Mouse (Mus musculus): Measurements from ENCODE around the gene 4930518I15Rik. TPM values are rescaled to one million over a fixed set of nuclear protein-coding genes. Genes with fewer than 3 reads are reported as not detected.

Gene 4930518I15Rik
- polyA plus RNA-seq, 1 experiment, result 0.13 TPM

DNA sequence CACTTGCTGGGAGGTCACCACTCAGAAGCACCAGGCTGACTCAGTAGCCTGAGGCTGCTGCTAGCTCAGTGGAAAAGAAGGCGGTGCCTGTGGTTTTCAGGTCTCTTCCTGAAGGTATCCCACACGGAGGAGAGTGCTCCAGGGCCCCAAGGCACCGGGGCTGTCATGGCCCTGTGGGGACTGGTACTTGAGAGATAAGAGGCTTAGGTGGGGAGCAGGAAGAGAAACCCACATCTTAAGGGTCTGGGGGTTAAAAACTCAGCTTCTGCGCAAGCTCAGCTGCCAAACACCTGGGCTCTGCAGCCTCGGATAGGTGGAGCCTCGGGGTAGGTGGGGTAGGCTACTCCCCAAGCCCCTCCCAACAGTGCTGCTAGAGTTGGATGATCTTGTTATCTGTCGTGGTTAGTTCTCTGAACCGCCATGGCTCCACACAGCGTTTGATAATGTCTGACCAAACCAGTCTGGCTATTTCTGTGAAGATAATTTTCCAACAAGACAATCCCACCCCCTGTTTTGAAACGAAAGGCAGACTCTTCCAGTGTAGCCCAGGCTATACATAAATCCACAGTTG lies 24.8 kb upstream of the 4930518I15Rik start:
- Histone ChIP-seq H3K27me3 (replicated peaks) (no peaks in the 10 kb centered on the region), H3K4me3 (replicated peaks) (peak overlapping the region; percentile 71), H3K4me1 (peaks cover 99% of the 10 kb centered on the region), H3K36me3 (replicated peaks; ENCODE audit: low read length) (peaks cover 56% of the 10 kb centered on the region), H3K9me3 (no peaks in the 10 kb centered on the region)
- TF ChIP-seq FLI1 (IDR thresholded peaks at IDR 0.05; ENCODE audit: low read length) (no peak), GATA1 (IDR thresholded peaks at IDR 0.05; ENCODE audit: borderline replicate concordance, low read length) (no peak)

DNA sequence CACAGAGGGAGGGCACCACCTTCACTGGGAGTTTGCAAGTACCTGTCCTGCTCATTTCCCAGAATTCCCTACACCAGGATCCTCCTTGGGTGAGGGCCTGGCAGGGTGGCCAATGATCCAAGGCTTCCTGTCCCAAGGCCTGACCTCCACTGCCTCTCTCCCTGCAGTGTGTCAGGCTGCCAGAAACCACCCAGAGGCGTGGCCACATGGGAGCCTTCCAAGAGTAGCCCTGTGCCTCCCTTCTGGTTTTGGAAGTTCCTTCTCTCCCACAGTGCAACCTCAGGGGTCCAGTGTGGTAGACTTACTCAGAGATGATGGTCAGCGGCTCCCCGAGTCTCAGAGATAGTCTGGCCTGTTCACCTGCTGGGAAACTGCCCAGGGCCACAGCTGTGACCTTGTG lies 21.8 kb upstream of the 4930518I15Rik start:
- Histone ChIP-seq H3K27me3 (replicated peaks) (no peaks in the 10 kb centered on the region), H3K4me1 (peaks cover 99% of the 10 kb centered on the region), H3K36me3 (replicated peaks; ENCODE audit: low read length) (peaks cover 86% of the 10 kb centered on the region), H3K4me3 (replicated peaks) (peak overlapping the region; percentile 23), H3K9me3 (no peaks in the 10 kb centered on the region)
- TF ChIP-seq GATA1 (IDR thresholded peaks at IDR 0.05; ENCODE audit: borderline replicate concordance, low read length), result no peak
- TF ChIP-seq FLI1 (IDR thresholded peaks at IDR 0.05; ENCODE audit: low read length), result no peak

- no peaks in the 10 kb centered on the region for H3K27me3 ChIP-seq (replicated peaks)
- peaks cover 96% of the 10 kb centered on the region for H3K36me3 ChIP-seq (replicated peaks; ENCODE audit: low read length)
- peak overlapping the region; percentile 78 for H3K4me3 ChIP-seq (replicated peaks)
- peaks cover 99% of the 10 kb centered on the region for H3K4me1 ChIP-seq
- no peak for TF ChIP-seq GATA1 (IDR thresholded peaks at IDR 0.05; ENCODE audit: borderline replicate concordance, low read length)
- H3K9me3 ChIP-seq, result no peaks in the 10 kb centered on the region
Measured at GRCm38 (mm10) chr2:156877726-156878125, 20.0 kb upstream of the 4930518I15Rik start.

- H3K36me3 ChIP-seq (replicated peaks; ENCODE audit: low read length), result peaks cover 100% of the 10 kb centered on the region
- H3K4me1 ChIP-seq, result peaks cover 100% of the 10 kb centered on the region
- H3K4me3 ChIP-seq (replicated peaks), result peak overlapping the region; percentile 9
- H3K9me3 ChIP-seq, result no peaks in the 10 kb centered on the region
- no peaks in the 10 kb centered on the region for H3K27me3 ChIP-seq (replicated peaks)
- TF ChIP-seq GATA1 (IDR thresholded peaks at IDR 0.05; ENCODE audit: borderline replicate concordance, low read length), result no peak
- no peak for TF ChIP-seq FLI1 (IDR thresholded peaks at IDR 0.05; ENCODE audit: low read length)
Measured at GRCm38 (mm10) chr2:156874760-156875510, 17.2 kb upstream of the 4930518I15Rik start.

DNA sequence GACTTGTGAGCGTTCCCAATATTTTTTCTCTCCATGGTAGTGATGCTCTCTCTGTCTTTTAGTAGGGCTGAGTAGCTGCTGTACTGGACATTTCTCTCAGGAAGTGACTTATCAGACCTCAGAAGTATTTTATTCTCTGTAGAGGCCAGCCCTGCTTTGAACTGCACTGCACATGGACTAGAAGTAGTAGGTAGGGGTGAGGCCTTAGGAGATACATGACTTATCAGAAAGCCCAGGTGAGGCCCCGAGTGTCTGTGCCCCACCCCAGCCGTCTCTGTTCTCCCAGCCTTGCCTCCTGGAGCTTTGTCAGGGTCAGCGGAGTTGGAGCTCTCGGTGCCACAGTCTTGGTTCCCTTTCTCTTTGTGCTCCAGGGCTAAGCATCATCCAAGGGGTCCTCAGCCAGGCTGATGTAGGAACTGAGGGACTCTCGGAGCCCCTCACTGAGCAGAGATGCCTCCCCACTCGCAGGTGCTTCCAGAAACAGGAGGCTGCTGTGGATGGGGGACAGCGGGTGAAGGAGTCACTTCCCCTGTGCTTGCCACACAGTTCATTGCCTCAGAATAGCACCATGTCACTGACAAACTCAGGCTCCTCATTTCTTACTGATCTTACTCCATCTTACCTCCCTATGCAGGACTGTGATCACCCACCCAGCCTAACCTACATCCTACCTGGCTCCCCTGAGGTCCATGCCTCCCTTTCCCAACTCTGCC lies 16.5 kb upstream of the 4930518I15Rik start:
- peaks cover 100% of the 10 kb centered on the region for H3K36me3 ChIP-seq (replicated peaks; ENCODE audit: low read length)
- no peaks in the 10 kb centered on the region for H3K27me3 ChIP-seq (replicated peaks)
- TF ChIP-seq GATA1 (IDR thresholded peaks at IDR 0.05; ENCODE audit: borderline replicate concordance, low read length) (no peak), FLI1 (IDR thresholded peaks at IDR 0.05; ENCODE audit: low read length) (no peak)
- H3K4me1 ChIP-seq, result peaks cover 100% of the 10 kb centered on the region
- H3K4me3 ChIP-seq (replicated peaks), result peak overlapping the region; percentile 9
- H3K9me3 ChIP-seq, result no peaks in the 10 kb centered on the region

DNA sequence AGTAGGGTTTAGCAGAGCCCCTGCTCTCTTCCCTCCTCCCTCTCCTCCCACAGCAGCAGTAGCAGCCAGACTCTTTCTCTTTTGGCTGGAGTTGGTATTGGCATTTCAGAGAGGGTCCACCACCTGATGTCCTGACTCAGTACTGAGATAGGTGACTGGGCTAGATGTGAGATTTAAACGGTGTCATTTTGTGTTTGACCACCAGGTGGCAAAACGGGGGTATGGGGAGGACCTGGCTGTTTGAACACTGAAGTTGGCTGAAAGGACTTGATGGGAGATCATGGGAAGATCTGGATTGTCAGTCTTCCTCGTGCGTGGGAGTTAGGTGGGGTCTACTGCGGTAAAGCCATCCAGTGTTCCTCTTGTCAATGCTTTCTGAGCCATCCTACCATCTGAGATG lies 15.9 kb upstream of the 4930518I15Rik start:
- Histone ChIP-seq H3K4me1 (peaks cover 100% of the 10 kb centered on the region), H3K4me3 (replicated peaks) (no peak overlapping the region), H3K36me3 (replicated peaks; ENCODE audit: low read length) (peaks cover 100% of the 10 kb centered on the region), H3K9me3 (no peaks in the 10 kb centered on the region), H3K27me3 (replicated peaks) (no peaks in the 10 kb centered on the region)
- TF ChIP-seq GATA1 (IDR thresholded peaks at IDR 0.05; ENCODE audit: borderline replicate concordance, low read length), result no peak
- TF ChIP-seq FLI1 (IDR thresholded peaks at IDR 0.05; ENCODE audit: low read length), result no peak

DNA sequence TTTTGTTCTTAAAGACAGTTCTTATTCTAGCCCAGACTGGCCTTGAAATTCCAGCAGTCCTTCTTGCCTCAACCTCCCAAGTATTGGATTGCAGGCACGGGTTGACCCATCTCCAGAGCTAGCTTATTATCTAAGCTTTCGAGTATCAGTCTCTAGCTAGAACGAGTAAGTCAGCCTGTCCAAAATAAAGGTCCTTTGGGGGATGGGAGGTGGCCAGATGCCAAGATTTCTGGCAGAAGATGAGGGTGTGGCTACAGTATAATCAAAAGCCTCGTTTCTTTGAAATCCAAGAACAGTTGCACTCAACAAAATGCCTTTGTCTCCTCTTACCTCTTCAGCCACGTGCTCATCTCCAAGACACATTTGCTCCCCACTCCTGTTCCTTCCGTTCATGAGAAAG lies 12.8 kb upstream of the 4930518I15Rik start:
- no peak overlapping the region for H3K4me3 ChIP-seq (replicated peaks)
- H3K27me3 ChIP-seq (replicated peaks), result no peaks in the 10 kb centered on the region
- H3K4me1 ChIP-seq, result peaks cover 99% of the 10 kb centered on the region
- H3K36me3 ChIP-seq (replicated peaks; ENCODE audit: low read length), result peaks cover 100% of the 10 kb centered on the region
- TF ChIP-seq FLI1 (IDR thresholded peaks at IDR 0.05; ENCODE audit: low read length) (no peak), GATA1 (IDR thresholded peaks at IDR 0.05; ENCODE audit: borderline replicate concordance, low read length) (no peak)
- no peaks in the 10 kb centered on the region for H3K9me3 ChIP-seq

GRCm38 (mm10) chr2:156869554-156869953 lies 11.8 kb upstream of the 4930518I15Rik start:
- no peaks in the 10 kb centered on the region for H3K9me3 ChIP-seq
- H3K4me3 ChIP-seq (replicated peaks), result no peak overlapping the region
- peaks cover 98% of the 10 kb centered on the region for H3K36me3 ChIP-seq (replicated peaks; ENCODE audit: low read length)
- H3K27me3 ChIP-seq (replicated peaks), result no peaks in the 10 kb centered on the region
- H3K4me1 ChIP-seq, result peaks cover 98% of the 10 kb centered on the region
- no peak for TF ChIP-seq GATA1 (IDR thresholded peaks at IDR 0.05; ENCODE audit: borderline replicate concordance, low read length)
- TF ChIP-seq FLI1 (IDR thresholded peaks at IDR 0.05; ENCODE audit: low read length), result no peak

DNA sequence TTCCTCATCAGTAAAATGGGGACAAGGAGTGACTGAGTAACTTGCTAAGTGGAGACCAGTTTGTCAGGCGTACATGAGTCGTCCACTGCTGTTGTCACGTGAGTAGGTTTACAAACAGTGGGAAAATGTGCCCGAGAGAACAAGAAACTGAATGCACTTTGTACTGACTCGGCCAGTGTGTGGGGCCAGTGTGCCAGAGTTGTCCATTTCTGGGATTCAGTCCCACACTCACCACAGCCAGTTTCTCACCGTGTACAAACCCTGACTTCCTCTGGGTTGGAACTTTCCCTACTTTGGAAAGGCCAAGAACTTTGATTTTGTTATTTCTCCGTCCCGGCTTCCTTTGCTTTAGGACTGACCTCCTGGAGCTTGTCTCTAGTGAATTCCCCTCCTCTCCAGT lies 11.2 kb upstream of the 4930518I15Rik start:
- H3K4me3 ChIP-seq (replicated peaks), result no peak overlapping the region
- H3K4me1 ChIP-seq, result peaks cover 98% of the 10 kb centered on the region
- H3K27me3 ChIP-seq (replicated peaks), result no peaks in the 10 kb centered on the region
- no peaks in the 10 kb centered on the region for H3K9me3 ChIP-seq
- H3K36me3 ChIP-seq (replicated peaks; ENCODE audit: low read length), result peaks cover 93% of the 10 kb centered on the region
- TF ChIP-seq GATA1 (IDR thresholded peaks at IDR 0.05; ENCODE audit: borderline replicate concordance, low read length), result no peak
- no peak for TF ChIP-seq FLI1 (IDR thresholded peaks at IDR 0.05; ENCODE audit: low read length)

GRCm38 (mm10) chr2:156864481-156864880 lies 6.7 kb upstream of the 4930518I15Rik start:
- Histone ChIP-seq H3K4me1 (peaks cover 70% of the 10 kb centered on the region), H3K36me3 (replicated peaks; ENCODE audit: low read length) (peaks cover 48% of the 10 kb centered on the region), H3K9me3 (no peaks in the 10 kb centered on the region), H3K27me3 (replicated peaks) (no peaks in the 10 kb centered on the region), H3K4me3 (replicated peaks) (peak overlapping the region; percentile 97)
- no peak for TF ChIP-seq FLI1 (IDR thresholded peaks at IDR 0.05; ENCODE audit: low read length)
- no peak for TF ChIP-seq GATA1 (IDR thresholded peaks at IDR 0.05; ENCODE audit: borderline replicate concordance, low read length)
